Mouse (Mus musculus) lung, embryonic 14.5 days (tissue): ENCODE data around the gene Pld6. TPM values are rescaled to one million over a fixed set of nuclear protein-coding genes. Genes with fewer than 3 reads are reported as not detected.

Experiments
- ATAC-seq: fragments of 200-750 bp; cut with Nextera tagmentation; 2 replicates; pipeline ENCODE4 v1.8.0; 2017; ENCODE audit warnings: mild to moderate bottlenecking, moderate TSS enrichment, moderate library complexity; ENCODE audit not compliant: insufficient read depth
- DNase-seq: peaks from one replicate; pipeline ENCODE4 v3.0.0-alpha.2; 2015
- H3K27ac ChIP-seq: fragments of 300-500 bp; sonication (generic); 2 replicates; pipeline ENCODE4 v1.5.1; 2014; ENCODE audit warnings: low read depth, mild to moderate bottlenecking, moderate library complexity
- H3K27me3 ChIP-seq: fragments of 300-500 bp; sonication (generic); 2 replicates; pipeline ENCODE4 v1.6.1; 2014; ENCODE audit warnings: low read length, control low read depth; ENCODE audit not compliant: insufficient read depth
- H3K36me3 ChIP-seq: fragments of 300-500 bp; sonication (generic); 2 replicates; pipeline ENCODE4 v1.6.1; 2014; ENCODE audit warnings: control low read depth; ENCODE audit not compliant: insufficient read depth
- H3K4me1 ChIP-seq: fragments of 300-500 bp; sonication (generic); 2 replicates; pipeline ENCODE4 v1.6.1; 2014; ENCODE audit warnings: antibody characterized with exemption, control low read depth; ENCODE audit not compliant: insufficient read depth
- H3K4me2 ChIP-seq: fragments of 300-500 bp; sonication (generic); 2 replicates; pipeline ENCODE4 v1.6.1; 2014; ENCODE audit warnings: mild to moderate bottlenecking
- H3K4me3 ChIP-seq: fragments of 300-500 bp; sonication (generic); 2 replicates; pipeline ENCODE4 v1.5.1; 2014; ENCODE audit warnings: low read depth, low read length
- H3K9ac ChIP-seq: fragments of 300-500 bp; sonication (generic); 2 replicates; pipeline ENCODE4 v1.6.1; 2014
- H3K9me3 ChIP-seq: fragments of 300-500 bp; sonication (generic); 2 replicates; pipeline ENCODE4 v1.6.1; 2016; ENCODE audit warnings: low read depth, low read length, control low read depth
- CTCF ChIP-seq: IDR thresholded peaks from 2 replicates; pipeline ENCODE4 v1.5.1; 2016; ENCODE audit warnings: antibody characterized with exemption, low read depth
- WGBS: fragments of 180-500 bp; shearing (Covaris S2); extraction: QIAGEN DNeasy Blood & Tissue Kit; methylation state at CpG from one replicate; pipeline ENCODE4 v1.1.7; 2014; 5-methylcytosine and 5-hydroxymethylcytosine counted together
- polyA plus RNA-seq: library from polyadenylated mRNA; unstranded; fragments of >200 nt; fragmentation: Nextera tagmentation; extraction: Ambion mirVana; gene quantifications from 2 replicates; pipeline ENCODE4 v1.2.1, GENCODE M21; 2014

Pld6 gene
- polyA plus RNA-seq, 1 experiment from 2014 or later, result 1.8 TPM

DNA sequence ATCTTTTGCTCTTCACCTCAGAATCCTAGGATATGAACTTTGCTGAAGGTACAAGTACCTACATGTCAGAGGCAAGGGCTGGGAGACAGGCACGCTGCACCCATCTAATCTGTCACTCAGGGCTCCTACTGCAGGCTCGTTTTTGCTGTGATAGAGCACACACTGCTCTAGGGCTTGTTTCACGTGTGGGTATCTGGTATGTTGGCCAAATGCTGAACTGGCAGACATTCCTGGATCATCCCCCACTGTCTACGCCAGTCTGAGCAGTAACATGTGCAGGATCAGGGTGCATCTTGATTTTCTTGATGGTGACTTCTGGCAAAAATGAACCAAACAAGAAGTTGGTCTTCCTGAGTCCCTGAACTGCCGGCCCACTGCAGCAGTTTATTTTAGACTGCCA, 10.2 kb downstream of the Pld6 start:
- ATAC-seq, result no peak
- H3K36me3 ChIP-seq, result peaks cover 62% of the 10 kb centered on the region
- WGBS, result 88% methylated on average over 5 of the region's 5 CpGs

GRCm38 (mm10) chr11:59775435-59776148, 11.9 kb downstream of the Pld6 start:
- no peak for TF ChIP-seq CTCF
- H3K4me3 ChIP-seq, result no peak overlapping the region
- H3K9ac ChIP-seq, result no peak overlapping the region
- no peaks in the 10 kb centered on the region for H3K27me3 ChIP-seq
- DNase-seq (no peak), ATAC-seq (no peak)
- WGBS, result 87% methylated on average over 13 of the region's 13 CpGs
- H3K4me1 ChIP-seq, result no peaks in the 10 kb centered on the region
- peaks cover 79% of the 10 kb centered on the region for H3K36me3 ChIP-seq
- H3K4me2 ChIP-seq, result no peak overlapping the region
- H3K9me3 ChIP-seq, result no peaks in the 10 kb centered on the region
- no peak overlapping the region for H3K27ac ChIP-seq

More for the DNA sequence above, 10.2 kb downstream of the Pld6 start:
- H3K4me3 ChIP-seq, result no peak overlapping the region
- DNase-seq, result no peak
- no peaks in the 10 kb centered on the region for H3K27me3 ChIP-seq
- no peaks in the 10 kb centered on the region for H3K4me1 ChIP-seq
- H3K27ac ChIP-seq, result no peak overlapping the region
- H3K4me2 ChIP-seq, result no peak overlapping the region
- TF ChIP-seq CTCF, result no peak
- no peak overlapping the region for H3K9ac ChIP-seq
- H3K9me3 ChIP-seq, result no peaks in the 10 kb centered on the region

GRCm38 (mm10) chr11:59774522-59774921, 12.9 kb downstream of the Pld6 start:
- H3K4me1 ChIP-seq, result no peaks in the 10 kb centered on the region
- no peaks in the 10 kb centered on the region for H3K27me3 ChIP-seq
- TF ChIP-seq CTCF, result no peak
- no peak for DNase-seq
- 89% methylated on average over 4 of the region's 4 CpGs for WGBS
- no peak overlapping the region for H3K9ac ChIP-seq
- H3K9me3 ChIP-seq, result no peaks in the 10 kb centered on the region
- no peak overlapping the region for H3K27ac ChIP-seq
- no peak for ATAC-seq
- no peak overlapping the region for H3K4me2 ChIP-seq
- H3K4me3 ChIP-seq, result no peak overlapping the region
- peaks cover 89% of the 10 kb centered on the region for H3K36me3 ChIP-seq

GRCm38 (mm10) chr11:59772902-59773301, 14.5 kb downstream of the Pld6 start:
- no peak for DNase-seq
- TF ChIP-seq CTCF, result no peak
- Histone ChIP-seq H3K27me3 (no peaks in the 10 kb centered on the region), H3K27ac (no peak overlapping the region), H3K9me3 (no peaks in the 10 kb centered on the region), H3K9ac (no peak overlapping the region), H3K4me3 (no peak overlapping the region), H3K36me3 (peaks cover 96% of the 10 kb centered on the region), H3K4me2 (no peak overlapping the region), H3K4me1 (no peaks in the 10 kb centered on the region)
- no peak for ATAC-seq
- WGBS, result 90% methylated on average over 4 of the region's 4 CpGs

- WGBS, result 81% methylated on average over 2 of the region's 2 CpGs
These were observed 15.2 kb downstream of the Pld6 start for GRCm38 (mm10) chr11:59772291-59772690.

GRCm38 (mm10) chr11:59770753-59771152, 16.7 kb downstream of the Pld6 start:
- Histone ChIP-seq H3K4me1 (no peaks in the 10 kb centered on the region), H3K27me3 (no peaks in the 10 kb centered on the region), H3K27ac (no peak overlapping the region), H3K4me2 (no peak overlapping the region), H3K36me3 (peaks cover 98% of the 10 kb centered on the region), H3K9ac (no peak overlapping the region), H3K4me3 (no peak overlapping the region), H3K9me3 (no peaks in the 10 kb centered on the region)
- TF ChIP-seq CTCF, result no peak
- DNase-seq, result no peak
- 86% methylated on average over 7 of the region's 7 CpGs for WGBS
- ATAC-seq, result no peak

More at GRCm38 (mm10) chr11:59772291-59772690, 15.2 kb downstream of the Pld6 start:
- Histone ChIP-seq H3K27me3 (no peaks in the 10 kb centered on the region), H3K9ac (no peak overlapping the region), H3K9me3 (no peaks in the 10 kb centered on the region), H3K4me3 (no peak overlapping the region), H3K36me3 (peaks cover 98% of the 10 kb centered on the region), H3K4me2 (no peak overlapping the region), H3K4me1 (no peaks in the 10 kb centered on the region), H3K27ac (no peak overlapping the region)
- ATAC-seq, result no peak
- no peak for DNase-seq
- TF ChIP-seq CTCF, result no peak

DNA sequence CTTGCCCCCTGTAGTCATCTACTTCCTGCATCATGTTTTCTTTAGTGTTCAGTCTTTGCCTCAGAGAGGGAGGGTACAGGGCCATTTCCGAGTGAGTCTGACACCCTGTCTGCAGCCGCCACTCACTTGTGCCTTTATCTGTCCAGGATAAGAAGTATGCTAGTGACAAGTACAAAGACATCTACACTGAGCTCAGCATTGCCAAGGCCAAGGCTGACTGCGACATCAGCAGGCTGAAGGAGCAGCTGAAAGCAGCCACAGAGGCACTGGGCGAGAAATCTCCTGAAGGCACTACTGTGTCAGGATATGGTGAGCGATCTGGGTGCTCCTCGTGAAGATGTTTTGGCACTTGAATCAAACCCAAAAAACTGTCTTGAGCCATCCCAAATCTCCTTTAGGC, 17.7 kb downstream of the Pld6 start:
- H3K4me3 ChIP-seq, result no peak overlapping the region
- H3K27me3 ChIP-seq, result no peaks in the 10 kb centered on the region
- TF ChIP-seq CTCF, result no peak
- no peak overlapping the region for H3K4me2 ChIP-seq
- no peaks in the 10 kb centered on the region for H3K4me1 ChIP-seq
- no peak for ATAC-seq
- H3K27ac ChIP-seq, result no peak overlapping the region
- WGBS, result 76% methylated on average over 6 of the region's 6 CpGs
- H3K36me3 ChIP-seq, result peaks cover 98% of the 10 kb centered on the region
- no peaks in the 10 kb centered on the region for H3K9me3 ChIP-seq
- no peak for DNase-seq
- no peak overlapping the region for H3K9ac ChIP-seq
